Mouse (Mus musculus): Measurements from ENCODE around the gene Grik4. TPM values are rescaled to one million over a fixed set of nuclear protein-coding genes. Genes with fewer than 3 reads are reported as not detected.
A peak's percentile ranks its signal among the peaks of the same experiment; 100 is the strongest.

The Grik4 gene
- polyA plus RNA-seq, 1 experiment from 2014 or later = 0.78 TPM

- no peak overlapping the region for H3K9ac ChIP-seq (ENCODE audit: low read depth, low read length)
- H3K27me3 ChIP-seq (replicated peaks; ENCODE audit: control insufficient read depth, insufficient read depth, low read length) = no peaks in the 10 kb centered on the region
- peaks cover 7% of the 10 kb centered on the region; the same call in 1 of the 2 replicates for H3K4me1 ChIP-seq (ENCODE audit: control insufficient read depth, insufficient read depth, low read length)
- no peak overlapping the region for H3K27ac ChIP-seq (replicated peaks; ENCODE audit: low read depth, low read length)
- DNase-seq (ENCODE audit: low spot score) (no peak), ATAC-seq (ENCODE audit: low read depth) (no peak)
- WGBS = 74% methylated on average over 3 of the region's 3 CpGs
- no peak overlapping the region for H3K4me3 ChIP-seq (ENCODE audit: low read depth, low read length)
- no peaks in the 10 kb centered on the region for H3K9me3 ChIP-seq (ENCODE audit: control insufficient read depth, low read length)
- H3K4me2 ChIP-seq (ENCODE audit: low read depth, low read length) = no peak overlapping the region
- no peaks in the 10 kb centered on the region for H3K36me3 ChIP-seq (ENCODE audit: control insufficient read depth, insufficient read depth, low read length)
Observed at GRCm38 (mm10) chr9:42504971-42505510, 439.3 kb downstream of the Grik4 start.

GRCm38 (mm10) chr9:42504559-42504958, 439.7 kb downstream of the Grik4 start:
- WGBS = 53% methylated on average over 11 of the region's 11 CpGs
- Histone ChIP-seq H3K4me2 (ENCODE audit: low read depth, low read length) (no peak overlapping the region), H3K4me3 (ENCODE audit: low read depth, low read length) (no peak overlapping the region), H3K27me3 (replicated peaks; ENCODE audit: control insufficient read depth, insufficient read depth, low read length) (no peaks in the 10 kb centered on the region), H3K9ac (ENCODE audit: low read depth, low read length) (no peak overlapping the region), H3K36me3 (ENCODE audit: control insufficient read depth, insufficient read depth, low read length) (no peaks in the 10 kb centered on the region), H3K4me1 (ENCODE audit: control insufficient read depth, insufficient read depth, low read length) (peaks cover 7% of the 10 kb centered on the region; the same call in 1 of the 2 replicates), H3K27ac (replicated peaks; ENCODE audit: low read depth, low read length) (no peak overlapping the region), H3K9me3 (ENCODE audit: control insufficient read depth, low read length) (no peaks in the 10 kb centered on the region)
- peak; percentile 44; the same call in 1 of the 2 replicates for ATAC-seq (ENCODE audit: low read depth)
- peak; percentile 26 for DNase-seq (ENCODE audit: low spot score)

GRCm38 (mm10) chr9:42503709-42504108, 440.6 kb downstream of the Grik4 start:
- ATAC-seq (ENCODE audit: low read depth) (peak; percentile 82), DNase-seq (ENCODE audit: low spot score) (peak; percentile 45)
- peaks cover 7% of the 10 kb centered on the region; the same call in 1 of the 2 replicates for H3K4me1 ChIP-seq (ENCODE audit: control insufficient read depth, insufficient read depth, low read length)
- H3K36me3 ChIP-seq (ENCODE audit: control insufficient read depth, insufficient read depth, low read length) = no peaks in the 10 kb centered on the region
- H3K27me3 ChIP-seq (replicated peaks; ENCODE audit: control insufficient read depth, insufficient read depth, low read length) = no peaks in the 10 kb centered on the region; the same call in 1 of the 2 replicates
- H3K27ac ChIP-seq (replicated peaks; ENCODE audit: low read depth, low read length) = 0 out of 2 replicates have a peak overlapping the region, but pooled peaks have one; percentile 8
- H3K9me3 ChIP-seq (ENCODE audit: control insufficient read depth, low read length) = no peaks in the 10 kb centered on the region
- WGBS = 52% methylated on average over 4 of the region's 4 CpGs
- no peak overlapping the region for H3K9ac ChIP-seq (ENCODE audit: low read depth, low read length)
- no peak overlapping the region for H3K4me3 ChIP-seq (ENCODE audit: low read depth, low read length)
- H3K4me2 ChIP-seq (ENCODE audit: low read depth, low read length) = no peak overlapping the region

GRCm38 (mm10) chr9:42496296-42496695, 448.0 kb downstream of the Grik4 start:
- WGBS = 97% methylated on average over 2 of the region's 2 CpGs

DNA sequence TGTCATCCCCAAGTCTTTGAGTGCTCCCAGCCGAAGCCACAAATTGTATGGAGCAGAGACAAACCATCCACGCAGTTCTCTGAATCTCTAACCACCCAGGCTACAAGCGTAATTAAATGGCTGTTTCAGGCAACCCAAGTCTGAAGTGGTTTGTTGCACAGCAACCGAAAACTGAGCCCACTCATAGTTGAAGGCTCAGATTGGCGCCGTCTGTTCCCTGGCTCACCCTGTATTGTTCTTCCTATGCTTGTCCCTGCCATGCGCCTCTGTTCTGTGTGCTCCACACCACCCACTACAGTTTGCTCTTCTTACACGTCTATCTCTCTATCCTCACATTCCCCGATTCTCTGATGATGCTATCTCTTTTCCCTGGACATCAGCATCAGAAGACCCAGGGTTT, 452.5 kb downstream of the Grik4 start:
- no peaks in the 10 kb centered on the region for H3K27me3 ChIP-seq (replicated peaks; ENCODE audit: control insufficient read depth, insufficient read depth, low read length)
- no peaks in the 10 kb centered on the region for H3K36me3 ChIP-seq (ENCODE audit: control insufficient read depth, insufficient read depth, low read length)
- no peak overlapping the region for H3K4me3 ChIP-seq (ENCODE audit: low read depth, low read length)
- DNase-seq (ENCODE audit: low spot score) (peak; percentile 32), ATAC-seq (ENCODE audit: low read depth) (peak; percentile 33; the same call in 1 of the 2 replicates)
- H3K9ac ChIP-seq (ENCODE audit: low read depth, low read length) = no peak overlapping the region
- no peaks in the 10 kb centered on the region for H3K4me1 ChIP-seq (ENCODE audit: control insufficient read depth, insufficient read depth, low read length)
- WGBS = 83% methylated on average over 9 of the region's 9 CpGs
- no peak overlapping the region for H3K4me2 ChIP-seq (ENCODE audit: low read depth, low read length)
- H3K27ac ChIP-seq (replicated peaks; ENCODE audit: low read depth, low read length) = no peak overlapping the region
- H3K9me3 ChIP-seq (ENCODE audit: control insufficient read depth, low read length) = peaks cover 4% of the 10 kb centered on the region

More at GRCm38 (mm10) chr9:42496296-42496695, 448.0 kb downstream of the Grik4 start:
- Histone ChIP-seq H3K9ac (ENCODE audit: low read depth, low read length) (no peak overlapping the region), H3K36me3 (ENCODE audit: control insufficient read depth, insufficient read depth, low read length) (no peaks in the 10 kb centered on the region), H3K9me3 (ENCODE audit: control insufficient read depth, low read length) (peaks cover 9% of the 10 kb centered on the region), H3K4me2 (ENCODE audit: low read depth, low read length) (no peak overlapping the region), H3K27me3 (replicated peaks; ENCODE audit: control insufficient read depth, insufficient read depth, low read length) (no peaks in the 10 kb centered on the region; the same call in 1 of the 2 replicates), H3K4me1 (ENCODE audit: control insufficient read depth, insufficient read depth, low read length) (no peaks in the 10 kb centered on the region), H3K27ac (replicated peaks; ENCODE audit: low read depth, low read length) (no peak overlapping the region), H3K4me3 (ENCODE audit: low read depth, low read length) (no peak overlapping the region)
- ATAC-seq (ENCODE audit: low read depth) (no peak), DNase-seq (ENCODE audit: low spot score) (no peak)

DNA sequence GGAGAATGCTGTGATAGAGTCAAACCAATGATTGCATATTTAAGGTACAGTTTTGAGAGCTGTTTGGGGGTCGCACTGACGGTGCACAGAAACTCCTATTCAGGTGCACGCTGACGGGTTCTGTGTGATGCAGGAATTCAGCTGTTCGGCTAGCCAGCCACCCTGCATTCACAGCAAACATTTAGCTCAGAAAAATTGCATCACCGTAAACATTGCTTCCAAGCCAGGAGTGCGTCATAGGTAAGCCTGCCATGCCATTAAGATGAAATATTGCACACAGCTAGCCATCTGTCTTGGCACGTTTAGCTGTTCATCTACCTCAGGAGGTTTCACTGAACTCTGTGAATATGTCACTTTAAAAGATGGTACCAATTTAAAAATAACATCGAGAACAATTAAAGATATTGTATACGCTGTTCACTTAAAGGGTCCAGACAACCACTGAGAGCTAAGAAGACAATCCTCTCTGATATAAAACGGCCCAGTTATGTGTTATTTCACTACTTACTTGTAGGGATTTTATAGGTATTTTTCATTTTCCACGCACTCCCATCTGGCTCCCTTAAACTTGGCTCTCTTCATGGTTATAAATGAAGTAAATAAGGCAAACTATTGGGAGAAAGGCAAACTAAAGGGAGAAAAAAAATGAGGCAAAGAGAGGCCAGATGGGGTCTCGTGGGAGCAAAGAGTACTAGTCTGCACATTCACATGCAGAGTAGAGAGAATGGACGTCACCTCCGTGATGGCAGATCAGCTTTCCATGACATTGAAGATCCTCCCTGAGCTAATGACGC, 453.5 kb downstream of the Grik4 start:
- no peaks in the 10 kb centered on the region for H3K36me3 ChIP-seq (ENCODE audit: control insufficient read depth, insufficient read depth, low read length)
- WGBS = 76% methylated on average over 16 of the region's 16 CpGs
- H3K9ac ChIP-seq (ENCODE audit: low read depth, low read length) = no peak overlapping the region
- no peak overlapping the region for H3K4me3 ChIP-seq (ENCODE audit: low read depth, low read length)
- no peaks in the 10 kb centered on the region for H3K4me1 ChIP-seq (ENCODE audit: control insufficient read depth, insufficient read depth, low read length)
- ATAC-seq (ENCODE audit: low read depth) = no peak
- H3K27me3 ChIP-seq (replicated peaks; ENCODE audit: control insufficient read depth, insufficient read depth, low read length) = no peaks in the 10 kb centered on the region
- no peak overlapping the region for H3K27ac ChIP-seq (replicated peaks; ENCODE audit: low read depth, low read length)
- H3K9me3 ChIP-seq (ENCODE audit: control insufficient read depth, low read length) = no peaks in the 10 kb centered on the region
- DNase-seq (ENCODE audit: low spot score) = peak; percentile 10
- H3K4me2 ChIP-seq (ENCODE audit: low read depth, low read length) = no peak overlapping the region

GRCm38 (mm10) chr9:42488071-42488470, 456.2 kb downstream of the Grik4 start:
- no peaks in the 10 kb centered on the region for H3K27me3 ChIP-seq (replicated peaks; ENCODE audit: control insufficient read depth, insufficient read depth, low read length)
- no peak overlapping the region for H3K27ac ChIP-seq (replicated peaks; ENCODE audit: low read depth, low read length)
- no peaks in the 10 kb centered on the region for H3K4me1 ChIP-seq (ENCODE audit: control insufficient read depth, insufficient read depth, low read length)
- no peak for ATAC-seq (ENCODE audit: low read depth)
- H3K9me3 ChIP-seq (ENCODE audit: control insufficient read depth, low read length) = no peaks in the 10 kb centered on the region
- no peak for DNase-seq (ENCODE audit: low spot score)
- H3K4me3 ChIP-seq (ENCODE audit: low read depth, low read length) = no peak overlapping the region
- H3K36me3 ChIP-seq (ENCODE audit: control insufficient read depth, insufficient read depth, low read length) = no peaks in the 10 kb centered on the region
- no peak overlapping the region for H3K9ac ChIP-seq (ENCODE audit: low read depth, low read length)
- WGBS = 95% methylated on average over 1 of the region's 1 CpGs
- no peak overlapping the region for H3K4me2 ChIP-seq (ENCODE audit: low read depth, low read length)

GRCm38 (mm10) chr9:42486913-42487312, 457.4 kb downstream of the Grik4 start:
- 82% methylated on average over 4 of the region's 4 CpGs for WGBS
- H3K4me2 ChIP-seq (ENCODE audit: low read depth, low read length) = no peak overlapping the region
- no peaks in the 10 kb centered on the region for H3K4me1 ChIP-seq (ENCODE audit: control insufficient read depth, insufficient read depth, low read length)
- no peak overlapping the region for H3K27ac ChIP-seq (replicated peaks; ENCODE audit: low read depth, low read length)
- H3K9me3 ChIP-seq (ENCODE audit: control insufficient read depth, low read length) = no peaks in the 10 kb centered on the region
- no peak overlapping the region for H3K4me3 ChIP-seq (ENCODE audit: low read depth, low read length)
- no peak overlapping the region for H3K9ac ChIP-seq (ENCODE audit: low read depth, low read length)
- ATAC-seq (ENCODE audit: low read depth) = no peak
- H3K27me3 ChIP-seq (replicated peaks; ENCODE audit: control insufficient read depth, insufficient read depth, low read length) = no peaks in the 10 kb centered on the region
- DNase-seq (ENCODE audit: low spot score) = no peak
- no peaks in the 10 kb centered on the region for H3K36me3 ChIP-seq (ENCODE audit: control insufficient read depth, insufficient read depth, low read length)
